ENCODE assay signal across 8 mouse cellular contexts in the genomic region with DNA sequence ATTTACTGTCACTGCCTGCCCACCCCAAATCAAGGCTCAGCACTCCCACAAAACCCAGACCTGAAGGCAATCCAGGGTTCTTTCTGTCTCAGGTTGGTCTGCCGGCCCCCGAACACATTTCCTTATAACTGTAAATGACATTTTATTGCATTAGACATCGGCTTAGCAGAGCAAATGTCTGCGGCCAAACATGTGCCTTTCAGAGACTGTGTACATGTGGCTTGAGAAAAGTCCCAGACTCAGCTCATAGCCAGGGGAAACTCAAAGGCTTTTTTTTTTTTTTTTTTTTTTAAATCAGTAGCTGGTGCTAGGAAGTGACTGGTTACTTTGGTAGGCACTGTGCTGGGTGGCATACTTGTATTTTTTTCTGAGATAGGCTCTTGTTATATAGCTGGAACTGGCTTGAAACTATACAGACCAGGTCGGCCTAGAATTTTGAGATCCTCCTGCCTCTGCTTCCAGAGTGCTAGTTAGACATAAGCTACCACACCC. TPM values are rescaled to one million over a fixed set of nuclear protein-coding genes. Genes with fewer than 3 reads are reported as not detected.
DNase-seq lines count a peak whose midpoint lies in the region; ATAC-seq lines count a peak whose summit lies in the region.
"Had no signal": no experiment of that assay in that cellular context is flagged by ENCODE, and none has a peak within 500 bp of the region (broad histone marks: within the 10 kb centered on the region; RNA-seq: fewer than 3 reads in every experiment).

No protein-coding gene starts in this region.

- WGBS in neural tube, embryonic 11.5 days = 97% methylated on average over 5 of the region's 5 CpGs
- 93% methylated on average over 5 of the region's 5 CpGs for WGBS in forebrain, embryonic 15.5 days
- WGBS in liver, embryonic 13.5 days (ENCODE audit: insufficient replicate concordance) = 77% methylated on average over 5 of the region's 5 CpGs

- H3K9ac ChIP-seq in neural tube, embryonic 11.5 days (ENCODE audit: low read length) = peak overlapping the region; percentile 95
- no peak overlapping the region for H3K9ac ChIP-seq in forebrain, embryonic 15.5 days (replicated peaks)
- H3K9ac ChIP-seq in liver, embryonic 13.5 days = peak overlapping the region; percentile 92

- H3K27me3 ChIP-seq in neural tube, embryonic 11.5 days (ENCODE audit: control insufficient read depth, insufficient read depth, low read length) = no peaks in the 10 kb centered on the region
- H3K27me3 ChIP-seq in forebrain, embryonic 15.5 days = no peaks in the 10 kb centered on the region
- H3K27me3 ChIP-seq in liver, embryonic 13.5 days = no peaks in the 10 kb centered on the region

- H3K4me3 ChIP-seq in neural tube, embryonic 11.5 days (ENCODE audit: low read depth, low read length) = peak overlapping the region; percentile 83
- peak overlapping the region; percentile 88; the same call in 1 of the 2 replicates for H3K4me3 ChIP-seq in forebrain, embryonic 15.5 days
- H3K4me3 ChIP-seq in liver, embryonic 13.5 days (replicated peaks) = peak overlapping the region; percentile 90

- DNase-seq in neural tube, embryonic 11.5 days (ENCODE audit: low spot score) = no peak
- DNase-seq in neural tube, embryonic 10.5 days (ENCODE audit: extremely low spot score, low spot score) = no peak
- DNase-seq in liver, embryonic 13.5 days = no peak
- no peak for DNase-seq in MN1 (ENCODE audit: low spot score)
- no peak for DNase-seq in yolk sac, embryonic 10.5 days (ENCODE audit: low spot score)
- no peak for DNase-seq in right cerebral cortex, adult 2 months (ENCODE audit: low spot score in 2 of 2)
- DNase-seq: thymus, adult 18-20 months had no signal

- H3K36me3 ChIP-seq in neural tube, embryonic 11.5 days (ENCODE audit: control insufficient read depth, insufficient read depth, low read length) = peaks cover 12% of the 10 kb centered on the region
- H3K36me3 ChIP-seq in forebrain, embryonic 15.5 days = peaks cover 20% of the 10 kb centered on the region
- peaks cover 45% of the 10 kb centered on the region for H3K36me3 ChIP-seq in liver, embryonic 13.5 days

- no peaks in the 10 kb centered on the region for H3K9me3 ChIP-seq in neural tube, embryonic 11.5 days (ENCODE audit: control insufficient read depth, low read length)
- no peaks in the 10 kb centered on the region for H3K9me3 ChIP-seq in forebrain, embryonic 15.5 days
- H3K9me3 ChIP-seq in liver, embryonic 13.5 days (replicated peaks) = no peaks in the 10 kb centered on the region

- no peaks in the 10 kb centered on the region for H3K4me1 ChIP-seq in neural tube, embryonic 11.5 days (ENCODE audit: control insufficient read depth, insufficient read depth, low read length)
- H3K4me1 ChIP-seq in forebrain, embryonic 15.5 days = peaks cover 7% of the 10 kb centered on the region
- H3K4me1 ChIP-seq in liver, embryonic 13.5 days (replicated peaks) = peaks cover 36% of the 10 kb centered on the region

- H3K4me2 ChIP-seq in neural tube, embryonic 11.5 days (ENCODE audit: low read depth) = peak overlapping the region; percentile 85
- peak overlapping the region; percentile 69 for H3K4me2 ChIP-seq in forebrain, embryonic 15.5 days (replicated peaks)
- peak overlapping the region; percentile 97 for H3K4me2 ChIP-seq in liver, embryonic 13.5 days

- no peak for ATAC-seq in neural tube, embryonic 11.5 days (ENCODE audit: insufficient read depth, low FRiP score, low TSS enrichment)
- ATAC-seq in forebrain, embryonic 15.5 days (replicated peaks) = no peak
- no peak for ATAC-seq in liver, embryonic 13.5 days (ENCODE audit: low read depth)

- H3K27ac ChIP-seq in neural tube, embryonic 11.5 days (ENCODE audit: low read depth, low read length) = no peak overlapping the region
- H3K27ac ChIP-seq in forebrain, embryonic 15.5 days (replicated peaks) = no peak overlapping the region
- peak overlapping the region; percentile 79; the same call in 1 of the 2 replicates for H3K27ac ChIP-seq in liver, embryonic 13.5 days

RNA-seq across cellular contexts. Expression of a gene that starts 1.3 kb away (rescaled TPM):
- 0.46 TPM in 1 of 2 replicates, not detected in the other for polyA plus RNA-seq in neural tube, embryonic 11.5 days (2014; fragmentation: Nextera tagmentation; extraction: Ambion mirVana)
- not detected in 2 replicates for polyA plus RNA-seq in forebrain, embryonic 15.5 days (2015; fragmentation: Nextera tagmentation; extraction: Ambion mirVana)
- polyA plus RNA-seq in liver, embryonic 13.5 days (2015; fragmentation: Nextera tagmentation; extraction: Ambion mirVana) = 0.41 and 0.43 TPM in 2 replicates

RNA-seq across cellular contexts. Expression of a gene that starts 1.4 kb away (rescaled TPM):
- polyA plus RNA-seq in neural tube, embryonic 11.5 days (2014; fragmentation: Nextera tagmentation; extraction: Ambion mirVana) = 37.9 and 43.6 TPM in 2 replicates
- polyA plus RNA-seq in forebrain, embryonic 15.5 days (2015; fragmentation: Nextera tagmentation; extraction: Ambion mirVana) = 18.1 and 18.7 TPM in 2 replicates
- 22.5 and 24.6 TPM in 2 replicates for polyA plus RNA-seq in liver, embryonic 13.5 days (2015; fragmentation: Nextera tagmentation; extraction: Ambion mirVana)

RNA-seq across cellular contexts. Expression of a gene that starts 27.4 kb away (rescaled TPM):
- polyA plus RNA-seq in neural tube, embryonic 11.5 days (2014; fragmentation: Nextera tagmentation; extraction: Ambion mirVana) = 18.6 and 18.8 TPM in 2 replicates
- 20.2 and 22.2 TPM in 2 replicates for polyA plus RNA-seq in forebrain, embryonic 15.5 days (2015; fragmentation: Nextera tagmentation; extraction: Ambion mirVana)
- 23.9 and 25.2 TPM in 2 replicates for polyA plus RNA-seq in liver, embryonic 13.5 days (2015; fragmentation: Nextera tagmentation; extraction: Ambion mirVana)

RNA-seq across cellular contexts. Expression of a gene that starts 27.4 kb away (rescaled TPM):
- polyA plus RNA-seq in neural tube, embryonic 11.5 days (2014; fragmentation: Nextera tagmentation; extraction: Ambion mirVana) = 116 and 118 TPM in 2 replicates
- 118 and 120 TPM in 2 replicates for polyA plus RNA-seq in forebrain, embryonic 15.5 days (2015; fragmentation: Nextera tagmentation; extraction: Ambion mirVana)
- 72.5 and 76.5 TPM in 2 replicates for polyA plus RNA-seq in liver, embryonic 13.5 days (2015; fragmentation: Nextera tagmentation; extraction: Ambion mirVana)

RNA-seq across cellular contexts. Expression of a gene that starts 36.6 kb away (rescaled TPM):
- polyA plus RNA-seq in neural tube, embryonic 11.5 days (2014; fragmentation: Nextera tagmentation; extraction: Ambion mirVana) = 37.2 and 40.1 TPM in 2 replicates
- polyA plus RNA-seq in forebrain, embryonic 15.5 days (2015; fragmentation: Nextera tagmentation; extraction: Ambion mirVana) = 20.2 TPM in 2 replicates
- polyA plus RNA-seq in liver, embryonic 13.5 days (2015; fragmentation: Nextera tagmentation; extraction: Ambion mirVana) = 4.5 and 5.4 TPM in 2 replicates
